Mouse (Mus musculus): ENCODE results near the gene March9. TPM values are rescaled to one million over a fixed set of nuclear protein-coding genes. Genes with fewer than 3 reads are reported as not detected.

Gene March9
- polyA plus RNA-seq (2012; rRNA removed): 36.2 and 37.4 TPM in 2 replicates

GRCm38 (mm10) chr10:127059968-127060916 is at the start of gene March9:
TSS of gene March9 (minus strand) at chr10:127060184.

DNA sequence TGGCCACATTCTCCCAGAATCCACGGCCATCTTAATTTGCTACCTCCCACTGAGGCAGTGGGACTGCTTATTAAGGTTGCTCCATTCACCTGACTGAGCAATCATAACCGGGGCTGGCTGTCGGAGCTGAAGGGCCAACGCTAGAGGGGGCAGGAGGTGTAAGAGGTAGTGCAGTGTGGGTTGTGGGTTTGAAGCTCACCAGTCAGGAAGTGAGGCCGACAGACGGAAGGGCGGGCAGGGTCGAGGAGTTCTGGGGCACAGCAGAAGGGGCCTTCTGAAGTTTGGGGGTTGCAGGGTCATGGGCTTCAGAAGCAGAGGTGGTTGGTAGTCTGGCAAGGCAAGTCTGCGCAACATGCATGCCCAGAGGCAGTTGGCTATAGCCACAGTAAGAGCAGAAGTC is 15.1 kb upstream of the March9 start, which contains the start of gene Agap2:
TSS of gene Agap2 (plus strand) at position 205 of the 400 bp plus-strand sequence.

DNA sequence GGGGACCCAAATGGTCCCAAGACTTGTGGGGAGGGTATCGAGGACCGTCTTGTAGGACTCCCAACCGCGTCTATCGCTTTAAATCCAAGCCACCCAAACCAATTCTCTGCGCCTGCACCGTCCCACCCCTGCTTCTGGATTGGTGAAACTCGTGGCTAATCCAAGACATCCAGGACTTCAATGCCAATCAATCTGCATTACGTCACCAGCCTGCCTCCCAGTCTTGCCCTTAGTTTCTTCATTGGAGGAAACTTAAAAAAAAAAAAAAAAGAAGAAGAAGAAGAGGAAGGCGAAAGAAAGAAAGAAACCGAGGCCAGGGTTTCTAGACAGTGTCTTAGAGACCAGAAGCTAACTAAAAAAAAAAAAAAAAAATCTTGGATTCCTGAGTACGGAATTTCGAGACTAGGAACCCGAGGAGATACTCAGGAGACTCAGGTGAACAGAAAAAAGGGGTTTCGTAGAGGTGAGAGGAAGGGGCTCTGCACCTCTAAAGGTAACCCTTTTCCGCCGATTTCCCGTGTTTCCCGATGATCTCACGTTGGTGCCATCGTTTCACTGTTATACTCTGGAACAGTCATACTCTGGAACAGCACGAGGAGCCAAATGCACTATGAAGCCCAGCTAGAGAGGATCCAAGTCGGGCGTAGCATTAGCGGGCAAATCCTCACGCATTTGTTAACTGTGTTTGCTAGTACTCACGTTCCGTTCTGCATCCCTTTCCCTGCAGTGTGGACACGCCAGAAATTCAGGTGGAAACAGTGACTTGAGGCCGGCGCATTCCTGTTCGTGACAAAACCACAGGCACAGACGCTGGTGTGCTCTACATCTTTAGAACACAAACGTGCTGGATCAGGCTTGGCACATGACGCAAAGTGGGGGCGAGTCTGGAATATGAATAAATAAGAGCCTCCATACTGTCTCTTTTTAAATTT is 10.5 kb upstream of the March9 start, which contains the start of gene Tspan31:
TSS of gene Tspan31 (minus strand) at position 75 of the 932 bp plus-strand sequence.

DNA sequence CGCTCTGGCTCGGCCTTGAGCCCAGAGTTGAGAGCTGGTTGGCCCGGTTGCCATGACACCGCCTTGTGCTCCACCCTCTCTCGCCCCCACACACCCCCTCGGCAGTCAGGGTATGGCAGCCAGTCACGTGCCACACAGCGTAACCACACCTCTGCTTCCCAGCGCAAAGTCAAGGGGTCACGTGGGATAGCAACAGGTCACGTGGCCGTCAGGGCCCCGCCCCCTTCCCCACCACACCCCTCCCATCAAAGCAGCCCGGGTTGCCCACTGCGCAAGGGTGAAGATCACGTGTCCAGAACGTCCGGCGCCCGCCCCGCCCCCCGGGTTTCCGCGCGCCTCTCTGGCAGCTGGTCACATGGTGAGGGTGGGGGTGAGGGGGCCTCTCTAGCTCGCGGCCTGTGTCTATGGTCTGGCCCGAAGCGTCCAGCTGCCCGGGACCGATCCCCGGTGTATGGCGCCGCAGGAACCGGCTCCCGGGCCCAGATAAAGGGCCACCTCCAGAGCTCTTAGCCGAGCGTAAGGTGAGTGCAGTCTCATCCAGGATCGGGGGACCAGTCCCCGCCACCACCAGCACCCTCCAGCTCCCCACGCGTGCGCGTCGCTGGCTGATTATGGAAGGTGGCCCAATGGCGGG is 3.4 kb upstream of the March9 start, which contains the start of gene Cdk4:
TSS of gene Cdk4 (plus strand) at position 296 of the 634 bp plus-strand sequence.

GRCm38 (mm10) chr10:127047954-127048353 is 12.0 kb downstream of the March9 start, which contains the start of gene Cyp27b1:
TSS of gene Cyp27b1 (plus strand) at chr10:127048250.

DNA sequence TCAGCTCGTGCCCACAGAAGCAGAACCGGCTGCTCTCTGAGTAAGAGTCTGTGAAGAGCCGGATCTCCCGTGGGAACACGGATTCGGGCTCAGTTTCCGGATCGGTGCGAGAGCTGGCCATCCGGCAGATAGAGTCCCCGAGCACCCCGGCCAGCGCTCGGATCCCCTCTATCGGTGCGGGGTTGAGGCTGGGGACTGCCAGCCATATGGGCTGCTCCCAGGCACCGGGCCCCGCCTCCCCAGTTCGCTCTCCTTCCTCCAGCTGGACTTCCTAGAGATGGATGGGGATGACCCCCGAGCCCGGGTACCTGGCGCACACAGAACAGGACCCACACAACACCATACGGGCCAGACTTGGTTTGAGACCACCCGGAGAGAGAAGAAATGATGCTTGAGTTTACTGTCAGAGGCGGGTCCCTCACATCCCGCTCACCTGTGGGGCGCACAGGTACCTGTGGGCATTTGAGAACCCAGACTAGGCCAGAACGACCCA is 18.7 kb downstream of the March9 start, which contains the start of the genes Mettl1 and Eef1akmt3:
TSS of gene Mettl1 (plus strand) at position 141 of the 493 bp plus-strand sequence.
TSS of gene Eef1akmt3 (minus strand) at position 240 of the 493 bp plus-strand sequence.

GRCm38 (mm10) chr10:127030336-127031296 is 29.4 kb downstream of the March9 start, which contains the start of gene Tsfm:
TSS of gene Tsfm (minus strand) at chr10:127030840.

Other genes starting within 250 kb of the March9 start
- 8.7 and 10.2 TPM in 2 replicates for gene Atp23, start 158.8 kb downstream of the March9 start, polyA plus RNA-seq (2012; rRNA removed)
- gene Ctdsp2, start 81.5 kb downstream of the March9 start, polyA plus RNA-seq (2012; rRNA removed): 82.1 and 96.5 TPM in 2 replicates
- 0.82 and 3.4 TPM in 2 replicates for gene Avil, start 59.5 kb downstream of the March9 start, polyA plus RNA-seq (2012; rRNA removed)
- gene Tsfm, start 29.3 kb downstream of the March9 start, polyA plus RNA-seq (2012; rRNA removed): 42.7 and 47.9 TPM in 2 replicates
- gene Mettl1, start 18.8 kb downstream of the March9 start, polyA plus RNA-seq (2012; rRNA removed): 19.7 and 24.9 TPM in 2 replicates
- gene Eef1akmt3, start 18.7 kb downstream of the March9 start, polyA plus RNA-seq (2012; rRNA removed): 0.32 and 0.84 TPM in 2 replicates
- 0.63 and 0.72 TPM in 2 replicates for gene Cyp27b1, start 11.9 kb downstream of the March9 start, polyA plus RNA-seq (2012; rRNA removed)
- 1,086 and 1,352 TPM in 2 replicates for gene Cdk4, start 3.4 kb upstream of the March9 start, polyA plus RNA-seq (2012; rRNA removed)
- 91.2 and 94.6 TPM in 2 replicates for gene Tspan31, start 10.1 kb upstream of the March9 start, polyA plus RNA-seq (2012; rRNA removed)
- gene Agap2, start 15.1 kb upstream of the March9 start, polyA plus RNA-seq (2012; rRNA removed): 89.1 and 97.8 TPM in 2 replicates
- 94.0 and 95.8 TPM in 2 replicates for gene Os9, start 60.9 kb upstream of the March9 start, polyA plus RNA-seq (2012; rRNA removed)
- 41.1 and 50.7 TPM in 2 replicates for gene B4galnt1, start 105.0 kb upstream of the March9 start, polyA plus RNA-seq (2012; rRNA removed)
- 2.4 and 2.8 TPM in 2 replicates for gene Slc26a10, start 120.5 kb upstream of the March9 start, polyA plus RNA-seq (2012; rRNA removed)
- gene Arhgef25, start 129.9 kb upstream of the March9 start, polyA plus RNA-seq (2012; rRNA removed): 106 and 125 TPM in 2 replicates
- 465 and 469 TPM in 2 replicates for gene Dtx3, start 135.5 kb upstream of the March9 start, polyA plus RNA-seq (2012; rRNA removed)
- 23.0 and 24.3 TPM in 2 replicates for gene Pip4k2c, start 151.4 kb upstream of the March9 start, polyA plus RNA-seq (2012; rRNA removed)
- 115 and 116 TPM in 2 replicates for gene Kif5a, start 203.2 kb upstream of the March9 start, polyA plus RNA-seq (2012; rRNA removed)
- gene Dctn2, start 206.2 kb upstream of the March9 start, polyA plus RNA-seq (2012; rRNA removed): 328 and 341 TPM in 2 replicates
- gene Mbd6, start 228.8 kb upstream of the March9 start, polyA plus RNA-seq (2012; rRNA removed): 49.6 and 66.7 TPM in 2 replicates

Data from central nervous system, embryonic 14 days (tissue).